Comparison of ENCODE assay signal across 8 mouse cellular contexts in the genomic region with DNA sequence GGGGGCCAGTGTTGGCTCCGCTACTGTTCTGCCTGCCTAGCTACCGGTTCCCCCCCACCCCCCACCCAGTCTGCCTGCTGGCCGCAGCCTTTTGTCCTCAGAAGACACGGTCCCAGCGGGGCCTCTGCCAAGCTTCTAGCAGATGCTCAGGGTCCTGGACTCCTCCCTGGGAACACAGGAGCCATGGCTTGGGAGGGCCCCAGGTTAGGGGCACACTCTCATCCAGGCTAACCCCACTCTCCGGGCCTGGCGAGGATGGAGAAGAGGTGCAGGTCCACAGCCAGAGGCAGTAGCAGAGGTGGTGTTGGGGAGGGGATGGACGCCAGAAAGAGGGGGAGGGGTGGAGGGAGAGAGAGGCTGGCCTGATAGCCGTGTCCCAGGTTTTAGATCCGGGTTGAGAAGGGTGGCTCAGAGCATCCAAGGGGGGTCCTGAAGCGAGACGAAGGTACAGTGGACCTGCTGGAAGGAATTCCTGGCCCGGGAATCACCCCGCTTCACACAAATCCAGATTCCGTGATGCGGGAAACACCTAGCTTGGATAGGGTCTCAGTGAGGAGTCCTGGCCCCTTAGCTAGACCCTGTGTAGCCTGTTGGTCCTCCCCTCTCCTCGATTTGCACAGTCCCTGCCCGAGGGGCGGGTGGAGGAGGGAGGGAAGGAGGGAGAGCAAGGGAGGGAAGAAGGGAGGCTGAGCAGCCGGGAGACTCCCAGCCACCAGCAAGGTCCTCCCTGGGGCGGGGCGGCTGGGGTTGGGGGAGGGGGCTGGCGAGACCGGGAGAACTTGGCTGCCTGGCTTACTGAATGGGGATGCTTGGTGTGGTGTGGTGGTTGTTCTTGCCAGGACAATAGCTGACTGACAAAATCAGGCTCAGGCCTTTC. TPM values are rescaled to one million over a fixed set of nuclear protein-coding genes. Genes with fewer than 3 reads are reported as not detected.
A peak's percentile ranks its signal among the peaks of the same experiment; 100 is the strongest.
DNase-seq lines count a peak whose midpoint lies in the region; ATAC-seq lines count a peak whose summit lies in the region.

A gene (minus strand): TSS at position 308 of the 877 bp plus-strand sequence.

- H3K36me3 ChIP-seq in hindbrain, embryonic 11.5 days (ENCODE audit: control insufficient read depth, insufficient read depth, low read length), result no peaks in the 10 kb centered on the region
- no peaks in the 10 kb centered on the region for H3K36me3 ChIP-seq in lung, embryonic 16.5 days (ENCODE audit: control insufficient read depth, insufficient read depth, low read length)

- no peaks in the 10 kb centered on the region for H3K9me3 ChIP-seq in hindbrain, embryonic 11.5 days (ENCODE audit: control insufficient read depth, low read length)
- H3K9me3 ChIP-seq in lung, embryonic 16.5 days (ENCODE audit: control insufficient read depth, low read length), result no peaks in the 10 kb centered on the region

- H3K27ac ChIP-seq in hindbrain, embryonic 11.5 days (ENCODE audit: low read depth, low read length), result peak within 1 kb of the TSS; percentile 72
- H3K27ac ChIP-seq in lung, embryonic 16.5 days (ENCODE audit: low read length), result peak within 1 kb of the TSS; percentile 27; the same call in 1 of the 2 replicates

- H3K27me3 ChIP-seq in hindbrain, embryonic 11.5 days (ENCODE audit: control insufficient read depth, insufficient read depth, low read length), result peaks cover 20% of the 10 kb centered on the region
- peaks cover 20% of the 10 kb centered on the region for H3K27me3 ChIP-seq in lung, embryonic 16.5 days (ENCODE audit: control insufficient read depth, insufficient read depth, low read depth, low read length)

- H3K4me1 ChIP-seq in hindbrain, embryonic 11.5 days (replicated peaks; ENCODE audit: control insufficient read depth, insufficient read depth, low read length), result no peaks in the 10 kb centered on the region
- no peaks in the 10 kb centered on the region for H3K4me1 ChIP-seq in lung, embryonic 16.5 days (replicated peaks; ENCODE audit: control insufficient read depth, insufficient read depth, low read length)

- H3K4me3 ChIP-seq in hindbrain, embryonic 11.5 days (ENCODE audit: low read depth, low read length), result peak within 1 kb of the TSS; percentile 52
- H3K4me3 ChIP-seq in lung, embryonic 16.5 days (ENCODE audit: low read length), result peak within 1 kb of the TSS; percentile 58

- peak within 1 kb of the TSS; percentile 71 for H3K9ac ChIP-seq in hindbrain, embryonic 11.5 days (ENCODE audit: low read depth, low read length)
- peak within 1 kb of the TSS; percentile 67 for H3K9ac ChIP-seq in lung, embryonic 16.5 days (ENCODE audit: low read length)

- H3K4me2 ChIP-seq in hindbrain, embryonic 11.5 days (replicated peaks; ENCODE audit: low read depth, low read length), result peak within 1 kb of the TSS; percentile 48
- peak within 1 kb of the TSS; percentile 57 for H3K4me2 ChIP-seq in lung, embryonic 16.5 days (ENCODE audit: low read depth, low read length)

- DNase-seq in Muller cell, postnatal 12 days (ENCODE audit: inconsistent ontology term), result peak; percentile 90
- peak; percentile 86 for DNase-seq in cerebellum, adult 9-11 months
- DNase-seq in frontal cortex, postnatal 10 days (ENCODE audit: low spot score in 2 of 2), result peak; percentile 56
- DNase-seq in hindbrain, embryonic 11.5 days (ENCODE audit: low spot score), result peak; percentile 77
- peak; percentile 28 to 54 for DNase-seq in layer of hippocampus, postnatal 25 days (ENCODE audit: extremely low spot score in 1 of 2, low spot score in 1 of 2)
- peak; percentile 55 for DNase-seq in right cerebral cortex, adult 18-20 months
- DNase-seq in spleen, postnatal 10 days (ENCODE audit: low spot score in 2 of 2), result no peak

- 12% methylated on average over 20 of the region's 24 CpGs for WGBS in hindbrain, embryonic 11.5 days
- whole genome bisulfite sequencing in lung, embryonic 16.5 days, result 23% methylated on average over 21 of the region's 24 CpGs

- ATAC-seq in hindbrain, embryonic 11.5 days (ENCODE audit: low FRiP score), result peak; percentile 96
- peak; percentile 98 for ATAC-seq in lung, embryonic 16.5 days (ENCODE audit: low read depth)

RNA-seq across cellular contexts. Expression of the gene that starts here (rescaled TPM):
- 4.7 and 7.2 TPM in 2 replicates for polyA plus RNA-seq in hindbrain, embryonic 11.5 days (2014; fragmentation: Nextera tagmentation; extraction: Ambion mirVana)
- total RNA-seq in layer of hippocampus, postnatal 25 days (2021), result 10 to 100 TPM; 15.7 to 16.1 TPM
- 3.0 and 3.1 TPM in 2 replicates for polyA plus RNA-seq in lung, embryonic 16.5 days (2015; fragmentation: Nextera tagmentation; extraction: Ambion mirVana)

Comparison
In these comparisons a context has a peak if more than half of its experiments do, and no peak if none do; other contexts are left out.
1. DNase-seq: peak in Muller cell, postnatal 12 days (single experiment), cerebellum, adult 9-11 months (single experiment), frontal cortex, postnatal 10 days (2 of 2), hindbrain, embryonic 11.5 days (single experiment), layer of hippocampus, postnatal 25 days (2 of 2) and right cerebral cortex, adult 18-20 months (single experiment); none in spleen, postnatal 10 days (0 of 2).